Mouse (Mus musculus) left cerebral cortex, adult 18-20 months (tissue): ENCODE results near the gene Vps35. TPM values are rescaled to one million over a fixed set of nuclear protein-coding genes. Genes with fewer than 3 reads are reported as not detected.

Experiments used
- DNase-seq, 2 experiments: peaks; one replicate each; pipeline ENCODE4 v3.0.0; 2021 to 2022; ENCODE audit warnings: low spot score in 2 of 2, mixed read lengths in 1 of 2
- long read RNA-seq, 2 experiments: library from polyadenylated mRNA; stranded (forward); transcript quantifications; one replicate each; pipeline ENCODE4 v2.0.0; 2021
- total RNA-seq, 2 experiments: library from RNA; stranded (reverse); gene quantifications; 2 replicates each; pipeline ENCODE4 v1.2.3; 2021

Vps35 gene
- 100 to 1,000 TPM; 128 to 133 TPM for total RNA-seq
- long read RNA-seq, experiment 1, transcript Vps35-201 (17 exons, 3,474 nt) = major isoform, 205 of 234 reads
- long read RNA-seq, experiment 1, partial matches to known transcripts = 19 of 234 reads
- long read RNA-seq, experiment 1, other reads (novel, unspliced or antisense) = 10 of 234 reads
- long read RNA-seq, experiment 2, transcript Vps35-201 (17 exons, 3,474 nt) = major isoform, 163 of 187 reads
- long read RNA-seq, experiment 2, partial matches to known transcripts = 17 of 187 reads
- long read RNA-seq, experiment 2, other reads (novel, unspliced or antisense) = 7 of 187 reads

- DNase-seq = peak; percentile 94 to 95
These were observed at the start of gene Vps35, which contains the start of gene Orc6 for GRCm38 (mm10) chr8:85299434-85300077. Vps35 (minus strand) TSS chr8:85299802. Orc6 (plus strand) TSS chr8:85299632.

DNA sequence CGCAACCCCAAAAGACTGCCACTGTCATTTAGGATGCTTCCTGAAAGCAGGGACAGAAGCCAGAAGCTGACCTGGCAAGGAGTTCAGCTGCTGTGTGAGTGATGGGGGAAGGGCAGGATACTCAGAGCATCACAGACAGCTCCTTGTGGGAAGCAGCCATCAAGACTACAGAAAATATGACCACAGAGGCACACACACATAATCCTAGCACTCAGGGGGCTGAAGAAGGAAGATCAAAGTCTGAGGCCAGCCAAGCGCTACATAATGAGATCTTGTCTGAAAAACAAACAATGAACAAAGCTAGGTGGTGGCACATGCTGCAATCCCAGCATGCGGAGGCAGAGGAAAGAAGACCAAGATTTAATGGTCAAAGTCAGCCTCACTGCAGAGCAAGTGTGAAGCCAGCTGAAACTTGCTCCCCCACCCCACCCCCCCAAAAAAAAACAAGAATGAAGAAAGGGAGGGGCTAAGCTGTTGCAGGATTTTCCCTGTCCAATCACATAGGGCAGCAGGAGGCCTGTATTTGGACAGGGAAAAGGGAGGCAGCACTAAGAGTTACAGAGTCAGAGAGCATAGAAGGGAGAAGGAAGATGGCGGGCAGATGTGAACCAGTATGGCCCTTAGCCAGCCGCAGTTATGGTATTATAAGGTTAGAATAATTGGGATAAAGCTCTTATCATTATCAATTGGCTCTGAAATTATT lies 40.4 kb upstream of the Vps35 start:
- no peak for DNase-seq

DNA sequence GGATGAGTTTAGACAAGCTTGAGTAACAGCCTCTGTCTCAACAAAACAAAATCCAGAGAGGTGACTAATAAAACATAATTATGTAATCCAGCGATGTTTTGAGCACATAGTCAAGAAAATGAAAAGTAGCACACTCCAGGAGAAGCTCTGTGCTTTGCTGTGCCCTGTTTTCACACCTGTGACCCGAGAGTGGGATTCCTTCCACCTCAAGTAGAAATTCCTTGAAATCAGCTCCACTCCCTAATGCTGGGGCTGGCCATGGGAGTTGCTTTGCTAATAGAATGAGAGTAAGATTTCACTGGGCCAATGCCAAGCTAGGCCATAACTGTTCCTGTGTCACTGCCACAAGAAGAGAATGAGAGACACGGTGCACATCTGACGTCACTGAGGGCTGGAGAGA lies 38.1 kb upstream of the Vps35 start:
- no peak for DNase-seq

- DNase-seq = no peak
These were observed 36.8 kb upstream of the Vps35 start for GRCm38 (mm10) chr8:85336211-85336933.

DNA sequence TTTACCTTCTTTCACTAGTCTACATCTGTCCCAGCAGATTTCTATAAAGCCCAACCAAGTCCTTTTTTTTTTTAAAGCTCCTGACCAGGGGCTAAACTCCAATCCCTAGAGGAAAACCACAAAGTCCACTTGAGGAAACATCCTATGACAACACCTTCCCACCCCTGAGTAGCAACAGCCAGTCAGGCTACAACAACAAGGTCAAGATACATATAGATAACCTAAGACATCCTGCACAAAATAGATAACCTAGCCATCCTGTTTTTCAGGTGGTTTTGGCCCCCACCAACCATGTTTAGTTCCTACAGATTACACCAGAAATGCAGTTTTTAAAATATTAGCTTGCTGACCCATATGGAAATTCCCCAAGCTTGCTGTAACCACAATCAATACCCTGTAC lies 35.5 kb upstream of the Vps35 start:
- DNase-seq = no peak

- DNase-seq = no peak
These were observed 29.9 kb upstream of the Vps35 start for GRCm38 (mm10) chr8:85329506-85329905.

GRCm38 (mm10) chr8:85327036-85327435 lies 27.4 kb upstream of the Vps35 start:
- no peak for DNase-seq

GRCm38 (mm10) chr8:85323084-85323483 lies 23.5 kb upstream of the Vps35 start:
- DNase-seq = no peak

DNA sequence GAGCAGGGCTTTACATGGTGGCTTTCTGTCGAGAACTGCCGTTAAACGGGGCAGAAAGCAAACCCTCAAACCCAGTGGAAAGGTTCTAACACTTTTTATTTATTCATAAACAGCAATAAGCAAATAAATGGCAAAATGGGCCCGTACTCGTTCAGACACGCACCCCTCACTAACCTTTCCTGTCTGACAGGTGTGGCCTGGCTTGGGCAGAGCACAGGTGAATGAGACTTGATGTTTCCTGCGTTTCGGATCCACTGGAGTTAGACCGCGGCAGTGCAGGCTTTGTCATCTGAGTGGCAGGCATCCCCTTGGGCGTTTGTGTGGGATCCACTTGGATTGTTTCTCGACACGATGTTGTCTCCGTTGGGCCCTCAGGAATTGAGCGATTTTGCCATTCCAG lies 22.4 kb upstream of the Vps35 start:
- DNase-seq = no peak

GRCm38 (mm10) chr8:85318534-85318933 lies 18.9 kb upstream of the Vps35 start:
- no peak for DNase-seq

GRCm38 (mm10) chr8:85313036-85313435 lies 13.4 kb upstream of the Vps35 start:
- no peak for DNase-seq

GRCm38 (mm10) chr8:85311743-85312142 lies 12.1 kb upstream of the Vps35 start:
- peak in 1 of 2 experiments; percentile 6 for DNase-seq

DNA sequence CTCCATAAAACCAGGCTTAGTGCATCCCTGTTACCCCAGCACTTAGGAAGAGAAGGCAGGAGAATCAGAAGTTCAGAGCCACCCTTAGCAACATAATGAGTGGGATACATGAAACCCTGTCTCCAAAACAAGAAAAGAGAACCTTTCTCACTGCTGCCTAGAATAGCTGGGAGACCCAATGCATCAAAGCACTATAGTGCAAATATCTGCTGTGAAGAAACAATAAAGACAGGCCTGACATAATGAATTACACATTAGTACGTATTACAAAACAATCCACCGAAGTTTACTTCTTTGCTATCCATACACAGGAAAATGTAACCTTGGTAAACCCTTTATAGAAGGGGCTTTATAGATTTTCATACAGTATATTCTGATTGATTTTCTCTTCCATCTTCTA lies 9.0 kb upstream of the Vps35 start:
- no peak for DNase-seq

GRCm38 (mm10) chr8:85303531-85303930 lies 3.9 kb upstream of the Vps35 start:
- no peak for DNase-seq

GRCm38 (mm10) chr8:85302931-85303330 lies 3.3 kb upstream of the Vps35 start:
- DNase-seq = no peak

DNA sequence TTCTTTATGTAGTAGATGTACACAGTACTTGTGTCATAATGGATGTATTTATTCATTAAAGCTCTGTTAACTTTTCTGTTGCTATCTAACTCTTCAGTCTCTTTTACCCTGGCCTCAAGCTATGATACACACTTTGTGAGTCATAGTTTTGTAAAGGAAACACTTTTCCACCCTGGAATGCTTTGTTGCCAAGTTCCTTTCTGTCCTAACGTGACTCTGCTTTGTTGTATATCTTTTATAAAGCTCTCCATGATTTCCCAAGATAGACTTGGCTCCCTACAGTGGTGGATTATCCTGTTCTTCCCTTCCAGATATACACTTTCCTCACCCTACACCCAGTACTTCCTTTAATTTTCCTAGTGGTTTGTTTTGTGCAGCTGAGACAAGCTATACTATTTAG lies 2.3 kb upstream of the Vps35 start:
- DNase-seq = no peak

- peak in 1 of 2 experiments; percentile 3 for DNase-seq
These were observed 785 bp downstream of the Vps35 start for GRCm38 (mm10) chr8:85298600-85299433.

GRCm38 (mm10) chr8:85286846-85287245 lies 12.8 kb downstream of the Vps35 start:
- no peak for DNase-seq

GRCm38 (mm10) chr8:85227297-85227696 lies 72.3 kb downstream of the Vps35 start:
- no peak for DNase-seq

DNA sequence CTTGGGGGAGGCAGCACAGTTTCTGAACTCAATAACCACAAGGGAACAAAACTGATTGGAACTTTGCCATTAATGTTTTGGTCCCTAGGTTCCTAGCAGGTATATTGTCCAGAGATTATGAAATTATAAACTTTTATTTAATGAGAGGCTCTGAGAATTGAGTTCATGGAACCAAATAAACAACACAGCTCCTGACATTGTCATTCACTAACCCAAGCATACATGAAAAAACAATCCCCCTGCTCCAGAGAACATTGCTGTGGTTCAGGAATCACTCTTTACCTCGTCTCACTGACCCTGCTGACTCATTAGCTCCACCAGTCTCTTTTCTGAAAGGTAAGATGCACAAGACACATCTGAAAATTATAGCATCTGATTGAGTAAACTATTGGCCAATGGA lies 73.9 kb downstream of the Vps35 start, which contains the start of gene Olfr371:
Olfr371 (plus strand) TSS at position 301 of the 400 bp plus-strand sequence.
- DNase-seq = no peak
